In genomic region chr19:57945626-57946250, GRCm38 (mm10) we compare ENCODE assay signal across 25 mouse cellular contexts.
"Had no signal": no experiment of that assay in that cellular context is flagged by ENCODE, and none has a peak within 500 bp of the region (broad histone marks: within the 10 kb centered on the region; RNA-seq: fewer than 3 reads in every experiment).

No protein-coding gene starts in this region.

- H3K9me3 ChIP-seq: forebrain, embryonic 15.5 days; heart, embryonic 10.5 days; heart, embryonic 12.5 days; hindbrain, embryonic 12.5 days; intestine, embryonic 15.5 days; kidney, embryonic 15.5 days; limb, embryonic 13.5 days had no signal

- H3K9ac ChIP-seq: forebrain, embryonic 15.5 days; forebrain, postnatal 0 days; heart, embryonic 12.5 days; hindbrain, embryonic 12.5 days; hindbrain, embryonic 14.5 days; intestine, embryonic 15.5 days; kidney, embryonic 15.5 days; limb, embryonic 13.5 days had no signal

- H3K4me2 ChIP-seq: forebrain, embryonic 15.5 days; heart, embryonic 12.5 days; hindbrain, embryonic 12.5 days; hindbrain, embryonic 14.5 days; intestine, embryonic 15.5 days; kidney, embryonic 15.5 days; limb, embryonic 13.5 days had no signal

- H3K27ac ChIP-seq: forebrain, embryonic 15.5 days; heart, embryonic 10.5 days; hindbrain, embryonic 12.5 days; hindbrain, embryonic 14.5 days; intestine, embryonic 15.5 days; kidney, embryonic 15.5 days; kidney, postnatal 0 days; limb, embryonic 13.5 days had no signal

- H3K4me1 ChIP-seq: heart, embryonic 10.5 days; heart, embryonic 12.5 days; intestine, embryonic 15.5 days; kidney, embryonic 15.5 days; limb, embryonic 13.5 days had no signal

- H3K27me3 ChIP-seq: forebrain, embryonic 15.5 days; heart, embryonic 12.5 days; hindbrain, embryonic 12.5 days; intestine, embryonic 15.5 days; kidney, embryonic 15.5 days; limb, embryonic 13.5 days had no signal

- H3K4me3 ChIP-seq: forebrain, embryonic 15.5 days; heart, embryonic 10.5 days; heart, embryonic 12.5 days; hindbrain, embryonic 12.5 days; intestine, embryonic 15.5 days; kidney, embryonic 15.5 days; limb, embryonic 13.5 days had no signal

- DNase-seq: forebrain, postnatal 0 days; gastrocnemius, postnatal 14 days; gastrocnemius, postnatal 36 days; heart, adult 18-20 months; heart, postnatal 10 days; heart, postnatal 36 days; kidney, adult 2 months; kidney, adult 9 months; kidney, postnatal 14 days; kidney, postnatal 36 days; layer of hippocampus, adult 9-11 months; layer of hippocampus, postnatal 36 days; left cerebral cortex, postnatal 4 days had no signal

- H3K36me3 ChIP-seq: forebrain, embryonic 15.5 days; hindbrain, embryonic 12.5 days; intestine, embryonic 15.5 days had no signal

- ATAC-seq: forebrain, embryonic 15.5 days; forebrain, postnatal 0 days; hindbrain, embryonic 16.5 days; inflammation-experienced regulatory T-cells, adult 6 months; intestine, embryonic 15.5 days; intestine, postnatal 0 days had no signal
